Mouse (Mus musculus) stomach, postnatal 0 days (tissue): ENCODE measurements around the gene Abcc8.

Experiments used
- CTCF ChIP-seq: IDR thresholded peaks from 2 replicates; pipeline ENCODE4 v1.5.1; 2016; ENCODE audit warnings: antibody characterized with exemption, low read depth, mild to moderate bottlenecking, moderate library complexity
- EP300 ChIP-seq: optimal IDR thresholded peaks from 2 replicates; pipeline ENCODE3; 2016; ENCODE audit warnings: antibody characterized with exemption

DNA sequence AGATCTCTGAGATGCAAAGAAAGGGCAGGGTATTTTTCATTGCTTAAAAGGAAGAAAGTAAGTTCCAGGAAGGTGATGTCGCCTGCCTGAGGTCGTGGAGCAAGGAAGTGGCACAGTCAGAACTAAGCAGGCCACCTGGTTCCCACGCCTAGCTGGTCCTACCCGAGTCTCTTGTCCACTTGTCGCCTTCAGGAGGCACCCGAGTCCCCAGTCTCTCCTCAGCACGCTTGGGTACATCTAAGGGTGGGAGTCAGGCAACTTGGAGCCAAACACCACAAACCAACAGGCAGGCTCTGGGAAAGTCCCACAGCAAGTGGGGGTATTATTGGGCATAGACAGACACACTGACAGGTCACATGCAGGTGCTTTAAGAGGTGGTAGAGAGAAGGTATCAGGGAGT, 49.1 kb downstream of the Abcc8 start:
- TF ChIP-seq CTCF (peak; percentile 28; the same call in 1 of the 2 replicates), EP300 (no peak)
